ENCODE assay signal across 8 mouse cellular contexts in genomic region chr11:52098398-52098946, GRCm38 (mm10). TPM values are rescaled to one million over a fixed set of nuclear protein-coding genes. Genes with fewer than 3 reads are reported as not detected.
DNase-seq lines count a peak whose midpoint lies in the region; ATAC-seq and TF ChIP-seq lines count a peak whose summit lies in the region.

Gene Ppp2ca (plus strand): TSS chr11:52098681.

- H3K79me3 ChIP-seq in C2C12 (ENCODE audit: low read depth): peaks cover 45% of the 10 kb centered on the region

- TF ChIP-seq POLR2A in brain, embryonic 14.5 days (IDR thresholded peaks at IDR 0.05; ENCODE audit: borderline replicate concordance, extremely low read depth, insufficient read depth, insufficient read length, poor library complexity, severe bottlenecking): peak; percentile 77
- peak; percentile 71; the same call in 1 of the 2 replicates for TF ChIP-seq POLR2A in liver, adult 2 months (IDR thresholded peaks at IDR 0.05; ENCODE audit: extremely low read depth, insufficient read depth, low read length)
- TF ChIP-seq POLR2A in myocyte (IDR thresholded peaks at IDR 0.05; ENCODE audit: insufficient read length, low read depth): peak; percentile 72

- peak; percentile 97 for ATAC-seq in heart, embryonic 11.5 days (replicated peaks; ENCODE audit: insufficient number of reproducible peaks, low FRiP score, low TSS enrichment)
- peak; percentile 99 for ATAC-seq in kidney, embryonic 16.5 days (ENCODE audit: low FRiP score, low TSS enrichment)

- TF ChIP-seq CTCF in C2C12 (IDR thresholded peaks at IDR 0.05; ENCODE audit: control insufficient read depth, insufficient read depth, insufficient read length): no peak
- TF ChIP-seq CTCF in brain, embryonic 14.5 days (IDR thresholded peaks at IDR 0.05; ENCODE audit: borderline replicate concordance, extremely low read depth, insufficient read depth, insufficient read length): no peak
- no peak for TF ChIP-seq CTCF in liver, adult 2 months (IDR thresholded peaks at IDR 0.05; ENCODE audit: low read depth, low read length)

- peak within 1 kb of the TSS; percentile 100 for H3K9ac ChIP-seq in heart, embryonic 11.5 days (ENCODE audit: low read depth, low read length)
- peak within 1 kb of the TSS; percentile 99 for H3K9ac ChIP-seq in kidney, embryonic 16.5 days (replicated peaks; ENCODE audit: low read length)
- peak within 1 kb of the TSS; percentile 99 for H3K9ac ChIP-seq in liver, adult 2 months (ENCODE audit: low read depth, low read length)

- H3K4me3 ChIP-seq in C2C12 (ENCODE audit: insufficient read depth, poor library complexity, severe bottlenecking) (peak within 1 kb of the TSS; percentile 100), myocyte (peak within 1 kb of the TSS; percentile 74)
- H3K4me3 ChIP-seq in erythroblast, embryonic 14.5 days (replicated peaks): peak within 1 kb of the TSS; percentile 100
- H3K4me3 ChIP-seq in heart, embryonic 11.5 days (ENCODE audit: low read depth, low read length): peak within 1 kb of the TSS; percentile 99
- peak within 1 kb of the TSS; percentile 84 for H3K4me3 ChIP-seq in kidney, embryonic 16.5 days (ENCODE audit: low read length)
- H3K4me3 ChIP-seq in liver, adult 2 months (ENCODE audit: insufficient read depth, low read depth, low read length): peak within 1 kb of the TSS; percentile 87

- H3ac ChIP-seq in C2C12 (ENCODE audit: control insufficient read depth, insufficient read length, low read depth) (peak within 1 kb of the TSS; percentile 87), myocyte (ENCODE audit: control insufficient read depth, insufficient read length) (peak within 1 kb of the TSS; percentile 86)

- no peaks in the 10 kb centered on the region for H3K9me3 ChIP-seq in erythroblast, embryonic 14.5 days (ENCODE audit: control insufficient read depth, low read length)
- no peaks in the 10 kb centered on the region for H3K9me3 ChIP-seq in heart, embryonic 11.5 days (replicated peaks; ENCODE audit: control insufficient read depth, low read length)
- H3K9me3 ChIP-seq in kidney, embryonic 16.5 days (ENCODE audit: low read length): no peaks in the 10 kb centered on the region

- whole genome bisulfite sequencing in heart, embryonic 11.5 days (ENCODE audit: insufficient replicate concordance): under 1% methylated on average over 52 of the region's 53 CpGs
- 0% methylated on average over 53 of the region's 53 CpGs for WGBS in kidney, embryonic 16.5 days
- WGBS in liver, adult 2 months: under 1% methylated on average over 53 of the region's 53 CpGs

- DNase-seq in brain, embryonic 14.5 days (ENCODE audit: low read depth): peak; percentile 100
- peak; percentile 92 for DNase-seq in liver, adult 2 months (ENCODE audit: extremely low read depth, low read depth, low spot score)
- peak; percentile 99 for DNase-seq in splenic B cell, adult 2 months (ENCODE audit: low read depth, low spot score)

- H3K27ac ChIP-seq in heart, embryonic 11.5 days (ENCODE audit: low read depth, low read length): peak within 1 kb of the TSS; percentile 100
- H3K27ac ChIP-seq in kidney, embryonic 16.5 days (ENCODE audit: low read length): peak within 1 kb of the TSS; percentile 99
- peak within 1 kb of the TSS; percentile 96 for H3K27ac ChIP-seq in liver, adult 2 months (replicated peaks; ENCODE audit: insufficient read depth, low read depth, low read length)

- peak within 1 kb of the TSS; percentile 90 for H3K4me2 ChIP-seq in heart, embryonic 11.5 days
- H3K4me2 ChIP-seq in kidney, embryonic 16.5 days (replicated peaks; ENCODE audit: low read depth, low read length): peak within 1 kb of the TSS; percentile 89
- peak within 1 kb of the TSS; percentile 99 for H3K4me2 ChIP-seq in myocyte (ENCODE audit: low read depth)

- H3K79me2 ChIP-seq in C2C12 (ENCODE audit: control insufficient read depth, insufficient read depth): peaks cover 49% of the 10 kb centered on the region
- peaks cover 29% of the 10 kb centered on the region for H3K79me2 ChIP-seq in liver, adult 2 months (ENCODE audit: control insufficient read depth, insufficient read depth, low read length)
- H3K79me2 ChIP-seq in myocyte (ENCODE audit: control insufficient read depth, insufficient read depth): peaks cover 47% of the 10 kb centered on the region

- H3K36me3 ChIP-seq in C2C12 (ENCODE audit: control insufficient read depth, insufficient read depth) (peaks cover 26% of the 10 kb centered on the region), myocyte (ENCODE audit: control insufficient read depth, insufficient read depth) (peaks cover 6% of the 10 kb centered on the region)
- peaks cover 28% of the 10 kb centered on the region for H3K36me3 ChIP-seq in erythroblast, embryonic 14.5 days (ENCODE audit: control insufficient read depth)
- H3K36me3 ChIP-seq in heart, embryonic 11.5 days (ENCODE audit: control insufficient read depth, insufficient read depth, low read length): no peaks in the 10 kb centered on the region
- no peaks in the 10 kb centered on the region for H3K36me3 ChIP-seq in kidney, embryonic 16.5 days (ENCODE audit: insufficient read depth, low read length)
- no peaks in the 10 kb centered on the region for H3K36me3 ChIP-seq in liver, adult 2 months (ENCODE audit: control insufficient read depth, insufficient read depth, low read length)
- H3K36me3 ChIP-seq in splenic B cell, adult 2 months (ENCODE audit: control insufficient read depth, insufficient read depth, low read length, poor library complexity, severe bottlenecking): no peaks in the 10 kb centered on the region

- H3K4me1 ChIP-seq in erythroblast, embryonic 14.5 days (ENCODE audit: control insufficient read depth): peaks cover 50% of the 10 kb centered on the region
- peaks cover 22% of the 10 kb centered on the region for H3K4me1 ChIP-seq in heart, embryonic 11.5 days (ENCODE audit: control insufficient read depth, insufficient read depth, low read length)
- peaks cover 27% of the 10 kb centered on the region for H3K4me1 ChIP-seq in kidney, embryonic 16.5 days (ENCODE audit: insufficient read depth, low read length)
- H3K4me1 ChIP-seq in liver, adult 2 months (ENCODE audit: control insufficient read depth, insufficient read depth, low read length): peaks cover 27% of the 10 kb centered on the region

- no peaks in the 10 kb centered on the region for H3K27me3 ChIP-seq in C2C12 (ENCODE audit: control insufficient read depth, insufficient read depth, insufficient read length)
- H3K27me3 ChIP-seq in erythroblast, embryonic 14.5 days (ENCODE audit: control insufficient read depth): no peaks in the 10 kb centered on the region
- no peaks in the 10 kb centered on the region for H3K27me3 ChIP-seq in heart, embryonic 11.5 days (ENCODE audit: control insufficient read depth, insufficient read depth, low read length)
- no peaks in the 10 kb centered on the region for H3K27me3 ChIP-seq in kidney, embryonic 16.5 days (ENCODE audit: insufficient read depth, low read length)
- H3K27me3 ChIP-seq in liver, adult 2 months (ENCODE audit: control insufficient read depth, insufficient read depth, low read length): no peaks in the 10 kb centered on the region
- H3K27me3 ChIP-seq in myocyte (ENCODE audit: control insufficient read depth, insufficient read depth, insufficient read length): no peaks in the 10 kb centered on the region
- H3K27me3 ChIP-seq in splenic B cell, adult 2 months (ENCODE audit: control insufficient read depth, insufficient read depth, low read length, poor library complexity, severe bottlenecking): no peaks in the 10 kb centered on the region

TF ChIP-seq in C2C12, 6 proteins besides CTCF, POLR2A, EP300 and RAD21:
- TF ChIP-seq MYOD1 (IDR thresholded peaks at IDR 0.05; ENCODE audit: control insufficient read depth, insufficient read length, low read depth) (no peak), CEBPB (IDR thresholded peaks at IDR 0.05; ENCODE audit: low read depth) (no peak), MYOG (IDR thresholded peaks at IDR 0.05; ENCODE audit: control insufficient read depth, extremely low read depth, insufficient read length) (no peak), FOSL1 (IDR thresholded peaks at IDR 0.05; ENCODE audit: insufficient read depth, low read length, poor library complexity, severe bottlenecking) (no peak), MAX (IDR thresholded peaks at IDR 0.05) (no peak), USF1 (IDR thresholded peaks at IDR 0.05; ENCODE audit: low read depth) (no peak)

TF ChIP-seq in myocyte, 11 proteins besides CTCF, POLR2A, EP300 and RAD21:
- TF ChIP-seq MYOG (IDR thresholded peaks at IDR 0.05; ENCODE audit: control insufficient read depth in 1 of 3, insufficient read depth in 1 of 3, insufficient read length in 2 of 3, low read depth in 2 of 3) (peak in 1 of 3 experiments; percentile 34), SRF (IDR thresholded peaks at IDR 0.05; ENCODE audit: control insufficient read depth, insufficient read length, low read depth) (peak; percentile 26), POLR2AphosphoS2 (IDR thresholded peaks at IDR 0.05; ENCODE audit: insufficient read length, low read depth) (peak; percentile 92), REST (IDR thresholded peaks at IDR 0.05; ENCODE audit: insufficient read depth, insufficient read length) (no peak)

RNA-seq across cellular contexts. Expression of gene Ppp2ca, which starts in this region (rescaled TPM):
- polyA plus RNA-seq in C2C12 (2012; fragmentation: generic; extraction: Trizol) (41.5 TPM), myocyte (2012; fragmentation: generic; extraction: Trizol) (56.4 TPM)
- polyA plus RNA-seq in brain, embryonic 14.5 days (2012; rRNA removed): 107 and 115 TPM in 2 replicates
- 0.82 and 1.1 TPM in 2 replicates for polyA plus RNA-seq in erythroblast, embryonic 14.5 days (2012)
- 77.1 and 78.3 TPM in 2 replicates for polyA plus RNA-seq in heart, embryonic 11.5 days (2014; fragmentation: Nextera tagmentation; extraction: Ambion mirVana)
- polyA plus RNA-seq in kidney, embryonic 16.5 days (2015; fragmentation: Nextera tagmentation; extraction: Ambion mirVana): 68.4 and 75.1 TPM in 2 replicates
- 35.2 and 37.3 TPM in 2 replicates for total RNA-seq in liver, adult 2 months (2014; rRNA removed)
- polyA plus RNA-seq in liver, adult 2 months (2012; rRNA removed): 17.5 and 21.2 TPM in 2 replicates

Comparison
In these comparisons a context has a peak if more than half of its experiments do, and no peak if none do; other contexts are left out.
1. Peak in every context shown above with its lines: DNase-seq, ATAC-seq, H3K4me3 ChIP-seq and H3K27ac ChIP-seq.